Mouse (Mus musculus) adrenal gland, postnatal 10 days (tissue): ENCODE measurements at regions not wholly inside any gene's neighbourhood (a gene's known extent, or its start where the extent isn't known, plus 50 kb on each side); places are given as distances from the start of the nearest gene placed in this dataset.
"Not testable (repeated sequence)": the region's sequence is repeated elsewhere in the genome, so short reads cannot be mapped to it uniquely, and the experiment has no call there.

Experiments used
- DNase-seq: peaks from one replicate; pipeline ENCODE4 v3.0.0; 2021; ENCODE audit warnings: mixed read lengths

DNA sequence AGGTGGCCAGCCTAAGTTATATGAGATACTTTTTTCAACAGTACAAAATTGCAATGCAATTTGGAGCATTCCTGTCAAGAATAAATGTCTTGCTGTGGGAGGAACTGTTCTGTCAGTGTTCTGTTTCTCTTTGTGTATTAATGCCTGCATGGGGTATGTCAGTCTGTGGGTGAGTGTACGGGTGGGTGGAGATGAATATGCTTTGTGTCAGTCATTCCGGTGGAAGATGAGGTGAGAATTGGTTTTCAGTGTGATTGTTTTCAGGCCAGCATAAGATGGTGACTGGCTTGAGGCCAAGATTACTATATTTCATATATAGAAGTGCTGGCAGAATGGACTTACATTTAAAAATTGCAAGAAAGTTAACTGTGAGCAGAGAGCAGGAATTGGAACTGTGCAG, 184.0 kb downstream of the Frk start:
- no peak for DNase-seq

- DNase-seq = no peak
Measured at GRCm38 (mm10) chr10:34667735-34668439, 184.7 kb downstream of the Frk start.

DNA sequence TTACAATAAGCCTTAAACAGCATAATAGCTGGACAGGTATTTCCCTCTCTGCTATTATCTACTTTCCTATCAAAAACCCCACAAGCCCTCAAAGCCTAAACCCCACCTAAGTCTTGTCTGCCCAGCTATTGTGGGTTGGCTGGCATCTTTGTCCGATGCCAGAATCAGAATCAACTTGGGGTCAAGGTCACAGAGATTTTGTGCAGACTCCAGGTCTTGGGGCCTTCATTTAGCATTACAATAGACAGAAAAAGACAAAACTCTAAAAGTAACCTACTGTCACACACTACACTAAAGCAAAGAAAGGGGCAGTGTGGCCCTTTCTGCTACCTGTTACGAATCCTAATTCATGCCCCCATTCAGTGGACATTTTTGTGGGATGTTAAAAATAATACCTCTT, 188.6 kb downstream of the Frk start:
- no peak for DNase-seq

DNA sequence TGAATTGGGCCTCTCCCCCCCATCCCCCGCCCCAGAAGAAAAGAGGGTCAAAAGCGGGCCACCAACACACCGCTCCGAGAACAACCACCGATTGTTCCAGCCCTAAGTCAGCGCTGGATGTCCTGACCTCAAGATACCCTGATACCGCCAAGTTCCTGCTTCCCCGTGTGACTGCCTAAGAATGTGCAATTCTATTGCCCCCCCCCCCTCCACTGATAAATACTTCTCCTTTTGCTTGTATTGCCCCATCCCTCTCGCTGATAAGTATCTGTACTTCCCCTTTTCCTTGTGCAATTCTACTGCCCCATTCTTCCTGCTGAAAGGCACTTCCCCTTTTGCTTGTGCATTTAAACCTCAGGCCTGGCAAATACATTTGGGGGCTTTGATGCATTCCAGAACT, 216.2 kb downstream of the Frk start:
- not testable (repeated sequence) for DNase-seq

DNA sequence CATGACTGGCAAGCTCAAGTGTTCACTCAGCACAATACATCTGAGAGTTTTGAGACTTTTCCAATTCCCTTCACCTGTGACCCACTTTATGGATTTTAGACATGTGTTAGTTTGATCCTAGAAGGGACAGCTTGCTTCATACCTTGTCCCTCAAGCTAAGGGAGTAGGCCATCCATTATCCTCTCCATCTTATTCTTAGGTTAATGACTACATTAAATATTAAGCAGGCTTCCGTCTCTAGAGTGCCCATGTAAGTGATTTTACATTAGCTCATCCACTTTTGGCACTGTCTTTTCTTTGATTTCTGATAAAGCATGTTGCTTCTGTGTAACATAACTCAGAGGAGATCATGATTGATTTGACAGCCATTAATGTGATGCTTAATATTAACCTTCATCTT, 218.8 kb downstream of the Frk start:
- no peak for DNase-seq

GRCm38 (mm10) chr10:34705416-34705815, 222.2 kb downstream of the Frk start:
- no peak for DNase-seq

- DNase-seq = peak; percentile 2
Measured at GRCm38 (mm10) chr10:34731249-34731648, 248.1 kb downstream of the Frk start.

DNA sequence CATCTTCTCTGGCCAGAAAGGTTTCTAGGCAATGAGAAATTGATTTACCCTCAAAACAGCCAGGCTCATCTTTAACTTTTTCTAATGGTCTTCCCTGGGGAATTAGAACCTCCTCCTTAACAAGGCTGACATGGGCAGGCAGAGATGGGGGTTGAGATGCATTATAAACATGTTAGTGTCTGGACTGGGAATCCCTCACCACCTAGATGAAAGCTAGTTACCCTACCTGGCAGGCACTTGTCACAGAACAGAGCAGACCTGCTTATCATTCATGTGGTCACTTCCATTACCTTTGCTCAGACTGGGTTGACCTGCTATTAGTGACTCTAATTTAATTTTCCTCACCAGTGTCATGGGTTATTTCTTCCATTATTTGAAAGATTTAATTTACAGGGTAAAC, 279.2 kb downstream of the Frk start:
- DNase-seq = no peak

- DNase-seq = no peak
Measured at GRCm38 (mm10) chr10:34792099-34792498, 308.9 kb downstream of the Frk start.

DNA sequence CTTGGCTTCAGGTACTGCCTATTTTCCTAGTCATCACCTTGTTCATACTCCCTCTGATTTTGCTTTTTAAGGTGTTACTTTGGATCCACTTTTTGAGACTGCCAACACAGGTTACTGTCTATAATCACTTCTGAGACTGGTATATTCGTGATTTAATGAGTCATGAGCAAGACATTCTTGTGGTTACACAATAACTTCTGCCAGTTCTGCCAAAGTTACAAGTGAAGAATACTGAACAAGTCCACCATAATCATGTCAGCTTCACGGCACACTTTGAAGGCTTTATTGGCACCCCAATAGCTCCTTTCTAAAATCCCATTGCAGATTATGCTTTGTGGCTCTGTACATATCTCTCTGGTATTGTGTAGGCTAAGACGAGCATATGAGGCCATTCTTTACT, 327.9 kb downstream of the Frk start:
- DNase-seq = no peak

GRCm38 (mm10) chr10:34824121-34824520, 340.9 kb downstream of the Frk start:
- DNase-seq = no peak

DNA sequence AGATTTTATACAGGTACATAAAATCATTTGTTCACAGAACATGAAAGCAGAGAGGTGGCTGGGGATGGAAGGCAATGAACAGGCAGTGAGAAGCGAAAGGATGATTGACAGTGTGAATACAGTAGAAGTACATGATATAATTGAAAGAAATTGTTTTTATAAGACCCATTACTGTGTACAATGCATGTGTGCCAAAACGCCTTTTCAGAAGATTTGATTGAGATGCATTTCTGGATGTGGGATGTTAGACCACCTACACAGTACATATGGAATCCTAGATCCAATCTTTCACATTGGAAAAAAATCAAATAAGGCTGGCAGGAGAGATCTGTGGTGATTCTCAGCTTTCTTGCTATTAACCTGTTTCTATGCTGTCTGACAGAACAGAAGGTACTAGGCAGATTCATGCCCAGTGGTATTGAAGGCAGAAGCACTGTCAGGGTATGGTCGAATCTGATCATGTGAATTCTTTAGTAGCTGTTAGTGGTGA, 358.9 kb downstream of the Frk start:
- no peak for DNase-seq

DNA sequence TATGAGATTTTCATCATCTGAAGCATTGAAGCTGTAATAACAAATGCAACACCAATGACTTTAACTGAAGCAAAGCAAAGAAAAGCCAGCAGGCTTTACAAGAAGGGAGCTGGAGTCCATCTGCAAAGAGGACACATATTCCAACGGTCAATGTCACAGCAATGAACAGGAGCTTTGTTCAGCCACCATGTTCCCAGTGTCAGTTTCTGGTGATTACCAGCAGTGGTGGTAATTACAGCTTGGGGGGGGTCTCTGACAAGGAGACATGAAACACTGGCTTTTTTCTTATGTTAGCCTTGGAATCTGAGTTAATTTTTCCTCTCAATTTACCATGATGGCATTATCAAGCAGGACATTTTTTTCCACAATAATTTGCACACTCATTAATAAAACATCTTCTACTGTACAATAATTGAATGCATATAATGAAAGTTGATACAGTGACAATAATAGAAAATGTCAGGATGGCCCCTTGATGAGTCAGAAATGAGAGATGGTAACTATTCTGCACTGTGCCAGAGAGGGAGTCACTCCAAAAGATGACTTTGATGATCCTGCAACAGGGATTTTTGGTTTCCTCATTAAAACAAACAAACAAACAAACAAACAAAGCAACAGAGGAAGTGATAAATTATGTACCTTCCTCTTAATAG, 373.4 kb downstream of the Frk start:
- DNase-seq = no peak

GRCm38 (mm10) chr10:34862693-34863092, 379.5 kb downstream of the Frk start:
- no peak for DNase-seq

DNA sequence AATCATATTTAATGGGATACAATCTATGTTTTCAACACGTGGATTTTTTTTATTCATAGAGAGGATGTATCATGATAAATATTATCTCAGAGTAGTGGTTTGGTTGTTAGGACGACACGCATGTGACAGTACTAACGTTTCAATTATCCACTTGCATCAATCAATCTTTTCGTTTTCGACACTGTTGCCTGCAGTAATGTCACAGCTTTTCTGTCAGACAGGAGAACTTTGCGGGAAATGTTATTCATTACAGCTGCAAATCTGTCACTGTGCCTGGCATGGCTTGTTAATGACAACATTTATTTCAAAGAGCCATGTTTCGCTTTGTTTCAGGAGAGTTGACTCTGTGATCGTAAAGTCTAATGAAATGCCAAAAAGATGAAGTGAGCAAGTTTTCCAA, 388.7 kb downstream of the Frk start:
- DNase-seq = no peak

GRCm38 (mm10) chr10:34878511-34878910, 395.3 kb downstream of the Frk start:
- no peak for DNase-seq

DNA sequence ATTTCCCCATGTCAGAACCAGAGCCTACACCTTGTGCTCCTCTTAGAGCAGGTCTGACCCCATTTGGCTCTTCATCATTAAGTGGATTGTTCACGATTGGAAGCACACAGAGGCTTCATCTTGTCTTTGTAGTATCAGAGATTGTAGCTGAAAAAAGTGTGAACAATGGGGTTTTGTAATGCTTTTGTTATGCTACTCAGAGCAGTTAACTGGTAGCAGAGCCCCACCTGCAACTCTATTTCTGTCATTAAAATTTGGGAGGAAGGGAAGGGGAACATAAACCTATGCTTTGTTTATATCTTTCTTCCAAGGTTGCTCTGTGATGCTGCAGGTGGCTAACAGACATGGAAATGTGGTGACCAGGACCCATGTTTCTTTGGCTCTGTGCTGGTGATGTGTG, 404.4 kb downstream of the Frk start:
- DNase-seq = no peak

DNA sequence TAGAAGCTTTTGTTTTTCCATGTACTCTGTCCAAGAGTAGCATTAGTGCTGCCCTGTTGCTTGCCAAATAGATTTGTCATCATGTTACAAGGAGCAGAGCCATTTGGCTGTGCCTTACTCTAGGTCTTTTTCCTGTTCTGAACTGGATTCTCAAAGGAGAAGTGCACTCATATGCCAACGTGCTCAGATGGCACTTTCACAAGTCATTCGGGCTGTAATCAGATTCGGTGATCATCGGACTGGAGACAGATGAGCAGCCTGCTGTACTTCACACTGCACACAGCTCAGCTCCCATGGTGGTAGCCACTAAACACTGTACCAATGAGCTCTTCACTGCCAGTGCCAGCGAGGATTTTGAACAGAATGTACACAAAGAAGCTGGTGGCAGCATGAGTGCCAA, 421.1 kb downstream of the Frk start:
- peak; percentile 5 for DNase-seq

DNA sequence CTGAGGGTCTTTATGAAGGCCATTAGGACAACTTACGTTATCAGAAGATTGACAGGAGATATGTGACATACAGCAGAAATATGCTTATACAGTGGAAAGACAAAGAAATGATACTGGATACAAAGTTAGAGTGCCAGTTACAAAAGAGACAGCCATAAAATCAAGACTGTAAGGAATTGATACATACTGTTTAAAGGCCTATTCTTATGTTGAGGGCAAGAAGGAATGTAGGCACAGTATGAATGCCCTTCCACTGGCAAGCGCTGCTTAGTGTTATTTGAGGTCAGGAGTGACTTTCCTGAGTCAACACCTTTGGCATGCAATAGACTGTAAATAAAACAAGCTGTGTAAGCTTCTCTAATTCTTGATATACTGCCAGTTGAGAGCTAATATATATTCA, 421.5 kb downstream of the Frk start:
- DNase-seq = no peak

- no peak for DNase-seq
Measured at GRCm38 (mm10) chr10:34912153-34912723, 429.0 kb downstream of the Frk start.
